Mouse (Mus musculus): ENCODE measurements around the gene Brd9. TPM values are rescaled to one million over a fixed set of nuclear protein-coding genes. Genes with fewer than 3 reads are reported as not detected.

Gene Brd9
- polyA plus RNA-seq, 1 experiment from 2014 or later, result 14.1 TPM

DNA sequence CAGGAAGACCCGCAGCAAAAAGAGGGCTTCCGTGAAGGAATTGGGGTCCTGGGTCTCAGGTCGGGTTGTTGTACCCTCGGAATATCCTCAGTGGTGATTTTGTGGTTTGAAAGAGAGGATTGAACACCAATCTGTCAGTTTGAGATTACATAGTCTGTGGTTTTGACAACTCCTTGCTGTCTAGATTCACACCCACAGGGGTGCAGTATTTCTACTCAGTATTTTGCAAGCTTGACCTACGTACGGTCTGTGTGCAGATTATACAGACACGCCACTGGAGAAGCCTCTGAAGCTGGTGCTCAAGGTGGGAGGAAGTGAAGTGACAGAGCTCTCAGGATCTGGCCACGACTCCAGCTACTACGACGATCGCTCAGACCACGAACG is 558 bp downstream of the Brd9 start:
- ATAC-seq (ENCODE audit: low read depth), result no peak
- peaks cover 16% of the 10 kb centered on the region for H3K4me1 ChIP-seq (ENCODE audit: control insufficient read depth, low read depth, low read length)
- H3K27me3 ChIP-seq (ENCODE audit: control insufficient read depth, insufficient read depth, low read depth, low read length), result no peaks in the 10 kb centered on the region
- H3K4me3 ChIP-seq (ENCODE audit: low read depth, low read length), result peak overlapping the region; percentile 86
- no peaks in the 10 kb centered on the region for H3K9me3 ChIP-seq (replicated peaks; ENCODE audit: control insufficient read depth, low read length)
- H3K9ac ChIP-seq (ENCODE audit: low read depth, low read length), result peak overlapping the region; percentile 89
- peaks cover 14% of the 10 kb centered on the region; the same call in 1 of the 2 replicates for H3K36me3 ChIP-seq (ENCODE audit: control insufficient read depth, insufficient read depth)
- WGBS (ENCODE audit: insufficient replicate concordance), result 7% methylated on average over 13 of the region's 13 CpGs
- H3K4me2 ChIP-seq (ENCODE audit: low read depth, low read length), result peak overlapping the region; percentile 92
- H3K27ac ChIP-seq (ENCODE audit: low read length), result peak overlapping the region; percentile 98

DNA sequence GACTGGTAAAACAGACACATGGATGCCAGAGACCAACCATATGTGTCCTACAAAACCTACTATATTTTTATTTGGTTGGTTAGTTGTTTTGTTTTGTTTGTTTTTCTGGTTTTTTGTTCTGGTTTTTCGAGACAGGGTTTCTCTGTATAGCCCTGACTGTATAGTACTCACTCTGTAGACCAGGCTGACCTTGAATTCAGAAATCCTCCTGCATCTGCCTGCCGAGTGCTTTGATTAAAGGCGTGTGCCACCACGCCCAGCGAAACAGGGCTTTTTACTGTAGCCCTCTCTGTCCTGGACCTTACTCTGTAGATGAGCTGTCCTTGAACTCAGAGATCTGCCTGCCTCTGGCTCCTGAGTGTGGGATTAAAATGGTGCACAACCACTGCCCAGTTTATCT is 1.5 kb downstream of the Brd9 start:
- no peak overlapping the region for H3K4me2 ChIP-seq (ENCODE audit: low read depth, low read length)
- no peaks in the 10 kb centered on the region for H3K27me3 ChIP-seq (ENCODE audit: control insufficient read depth, insufficient read depth, low read depth, low read length)
- H3K4me1 ChIP-seq (ENCODE audit: control insufficient read depth, low read depth, low read length), result peaks cover 16% of the 10 kb centered on the region
- WGBS (ENCODE audit: insufficient replicate concordance), result 83% methylated on average over 5 of the region's 5 CpGs
- H3K27ac ChIP-seq (ENCODE audit: low read length), result no peak overlapping the region
- no peaks in the 10 kb centered on the region for H3K9me3 ChIP-seq (replicated peaks; ENCODE audit: control insufficient read depth, low read length)
- no peak overlapping the region for H3K9ac ChIP-seq (ENCODE audit: low read depth, low read length)
- H3K36me3 ChIP-seq (ENCODE audit: control insufficient read depth, insufficient read depth), result peaks cover 14% of the 10 kb centered on the region; the same call in 1 of the 2 replicates
- H3K4me3 ChIP-seq (ENCODE audit: low read depth, low read length), result no peak overlapping the region
- ATAC-seq (ENCODE audit: low read depth), result no peak

DNA sequence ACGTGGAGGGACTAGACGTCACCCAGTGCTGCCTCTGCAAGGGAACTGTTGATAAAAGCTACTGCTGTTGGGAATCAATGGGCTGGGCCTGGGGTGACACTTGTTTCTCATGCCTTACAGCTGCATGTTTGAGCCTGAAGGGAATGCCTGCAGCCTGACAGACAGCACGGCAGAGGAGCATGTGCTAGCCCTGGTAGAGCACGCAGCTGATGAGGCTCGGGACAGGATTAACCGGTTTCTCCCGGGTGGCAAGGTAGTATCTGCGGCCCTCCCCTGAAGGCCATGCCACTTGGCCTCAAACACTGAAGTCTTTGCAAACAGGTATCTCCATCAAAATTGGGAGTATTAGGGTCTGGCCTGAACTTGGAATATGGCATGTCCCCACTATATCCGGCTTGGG is 7.0 kb downstream of the Brd9 start:
- Histone ChIP-seq H3K36me3 (ENCODE audit: control insufficient read depth, insufficient read depth) (peaks cover 8% of the 10 kb centered on the region; the same call in 1 of the 2 replicates), H3K9ac (ENCODE audit: low read depth, low read length) (no peak overlapping the region)
- ATAC-seq (ENCODE audit: low read depth), result no peak

DNA sequence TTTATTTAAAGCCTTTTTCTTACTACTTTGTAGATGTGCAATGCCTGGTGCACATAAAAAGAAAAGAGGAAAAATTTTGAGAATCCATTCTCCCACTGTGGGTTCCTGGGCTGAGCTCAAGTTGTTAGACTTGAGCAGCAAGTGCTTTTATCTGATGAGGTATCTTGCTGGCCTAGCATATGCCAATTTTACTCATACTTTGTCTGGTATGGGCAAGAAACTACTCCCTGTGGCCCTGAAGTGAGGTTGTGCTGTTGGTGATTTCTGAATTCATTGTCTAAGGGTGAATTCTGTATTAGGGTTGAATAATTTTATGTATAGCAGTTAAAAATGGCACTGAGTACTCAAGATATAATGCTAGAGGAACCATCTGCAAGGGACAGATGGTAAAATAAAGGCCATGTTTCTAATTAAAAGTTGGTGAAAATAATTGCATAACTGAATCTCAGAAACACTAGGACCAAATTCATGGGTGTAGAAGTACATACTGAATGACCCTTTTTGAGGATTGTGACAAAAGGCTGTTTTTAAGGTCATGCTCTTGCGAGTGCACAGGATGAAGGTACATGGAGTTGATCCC is 16.0 kb downstream of the Brd9 start:
- H3K9ac ChIP-seq (ENCODE audit: low read depth, low read length), result no peak overlapping the region
- no peak for ATAC-seq (ENCODE audit: low read depth)
- H3K4me3 ChIP-seq (ENCODE audit: low read depth, low read length), result no peak overlapping the region
- H3K36me3 ChIP-seq (ENCODE audit: control insufficient read depth, insufficient read depth), result peaks cover 11% of the 10 kb centered on the region
- no peaks in the 10 kb centered on the region for H3K4me1 ChIP-seq (ENCODE audit: control insufficient read depth, low read depth, low read length)
- H3K4me2 ChIP-seq (ENCODE audit: low read depth, low read length), result no peak overlapping the region
- 79% methylated on average over 1 of the region's 1 CpGs for WGBS (ENCODE audit: insufficient replicate concordance)
- no peaks in the 10 kb centered on the region for H3K27me3 ChIP-seq (ENCODE audit: control insufficient read depth, insufficient read depth, low read depth, low read length)
- H3K9me3 ChIP-seq (replicated peaks; ENCODE audit: control insufficient read depth, low read length), result no peaks in the 10 kb centered on the region
- H3K27ac ChIP-seq (ENCODE audit: low read length), result no peak overlapping the region

More for the DNA sequence above, 7.0 kb downstream of the Brd9 start:
- no peak overlapping the region for H3K27ac ChIP-seq (ENCODE audit: low read length)
- no peaks in the 10 kb centered on the region for H3K27me3 ChIP-seq (ENCODE audit: control insufficient read depth, insufficient read depth, low read depth, low read length)
- 80% methylated on average over 9 of the region's 9 CpGs for WGBS (ENCODE audit: insufficient replicate concordance)
- H3K4me3 ChIP-seq (ENCODE audit: low read depth, low read length), result no peak overlapping the region
- no peaks in the 10 kb centered on the region for H3K9me3 ChIP-seq (replicated peaks; ENCODE audit: control insufficient read depth, low read length)
- no peak overlapping the region for H3K4me2 ChIP-seq (ENCODE audit: low read depth, low read length)
- H3K4me1 ChIP-seq (ENCODE audit: control insufficient read depth, low read depth, low read length), result no peaks in the 10 kb centered on the region

- no peaks in the 10 kb centered on the region for H3K4me1 ChIP-seq (ENCODE audit: control insufficient read depth, low read depth, low read length)
- no peak overlapping the region for H3K27ac ChIP-seq (ENCODE audit: low read length)
- H3K4me3 ChIP-seq (ENCODE audit: low read depth, low read length), result no peak overlapping the region
- no peak for ATAC-seq (ENCODE audit: low read depth)
- H3K4me2 ChIP-seq (ENCODE audit: low read depth, low read length), result no peak overlapping the region
- H3K9ac ChIP-seq (ENCODE audit: low read depth, low read length), result no peak overlapping the region
- H3K36me3 ChIP-seq (ENCODE audit: control insufficient read depth, insufficient read depth), result peaks cover 11% of the 10 kb centered on the region
- H3K27me3 ChIP-seq (ENCODE audit: control insufficient read depth, insufficient read depth, low read depth, low read length), result no peaks in the 10 kb centered on the region
- H3K9me3 ChIP-seq (replicated peaks; ENCODE audit: control insufficient read depth, low read length), result no peaks in the 10 kb centered on the region
- WGBS (ENCODE audit: insufficient replicate concordance), result 70% methylated on average over 6 of the region's 6 CpGs
Observed at GRCm38 (mm10) chr13:73954666-73955065, 17.1 kb downstream of the Brd9 start.

DNA sequence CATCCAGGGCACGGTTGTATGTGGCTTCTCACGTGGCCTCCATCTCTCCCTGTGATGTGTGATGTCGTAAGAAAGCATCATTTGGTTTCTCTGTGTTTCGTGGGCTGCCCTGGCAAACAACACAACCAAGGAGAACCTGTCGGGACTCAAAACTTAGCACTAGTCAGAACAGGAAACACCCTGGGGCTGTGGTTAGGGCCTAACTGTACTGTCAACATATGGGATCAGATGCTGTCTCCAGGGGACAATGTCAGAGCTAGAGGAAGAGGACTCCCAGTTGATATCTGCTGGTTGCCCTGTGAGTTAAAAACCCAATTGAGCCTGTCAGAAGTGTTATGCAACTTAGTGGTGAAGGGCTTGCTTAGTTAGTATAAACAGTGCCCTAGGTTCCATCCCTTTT is 17.9 kb downstream of the Brd9 start:
- Histone ChIP-seq H3K36me3 (ENCODE audit: control insufficient read depth, insufficient read depth) (peaks cover 8% of the 10 kb centered on the region; the same call in 1 of the 2 replicates), H3K4me3 (ENCODE audit: low read depth, low read length) (no peak overlapping the region)
- ATAC-seq (ENCODE audit: low read depth), result no peak

DNA sequence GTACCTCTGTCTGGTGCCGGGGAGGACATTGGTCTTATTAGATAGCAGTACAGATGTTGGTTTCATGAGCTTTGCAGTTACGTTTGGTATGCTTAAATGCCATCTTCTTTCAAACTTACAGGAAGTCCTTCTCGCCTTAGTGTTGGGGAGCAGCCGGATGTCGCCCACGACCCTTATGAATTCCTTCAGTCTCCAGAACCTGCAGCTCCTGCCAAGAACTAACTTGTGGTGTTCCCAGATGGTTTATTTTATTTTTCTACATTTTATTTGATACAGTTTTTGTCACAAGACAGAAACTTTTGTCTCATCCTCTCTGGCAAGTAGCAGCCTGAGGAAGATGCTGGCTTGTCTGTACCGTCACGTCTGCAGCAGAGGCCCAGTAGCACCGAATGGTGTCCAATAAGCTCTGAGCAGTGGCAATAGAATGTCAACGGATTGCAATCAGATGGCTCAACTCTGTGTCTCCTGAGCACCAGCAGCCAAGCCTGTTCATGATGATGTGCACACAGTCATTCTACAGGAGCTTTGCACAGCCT is 22.6 kb downstream of the Brd9 start:
- no peak overlapping the region for H3K9ac ChIP-seq (ENCODE audit: low read depth, low read length)
- no peaks in the 10 kb centered on the region for H3K9me3 ChIP-seq (replicated peaks; ENCODE audit: control insufficient read depth, low read length)
- H3K36me3 ChIP-seq (ENCODE audit: control insufficient read depth, insufficient read depth), result peaks cover 7% of the 10 kb centered on the region; the same call in 1 of the 2 replicates
- H3K27me3 ChIP-seq (ENCODE audit: control insufficient read depth, insufficient read depth, low read depth, low read length), result no peaks in the 10 kb centered on the region
- no peak overlapping the region for H3K27ac ChIP-seq (ENCODE audit: low read length)
- 80% methylated on average over 10 of the region's 10 CpGs for WGBS (ENCODE audit: insufficient replicate concordance)
- no peak for ATAC-seq (ENCODE audit: low read depth)
- H3K4me3 ChIP-seq (ENCODE audit: low read depth, low read length), result no peak overlapping the region
- H3K4me1 ChIP-seq (ENCODE audit: control insufficient read depth, low read depth, low read length), result no peaks in the 10 kb centered on the region
- H3K4me2 ChIP-seq (ENCODE audit: low read depth, low read length), result no peak overlapping the region

More for the DNA sequence above, 17.9 kb downstream of the Brd9 start:
- Histone ChIP-seq H3K27ac (ENCODE audit: low read length) (no peak overlapping the region), H3K9ac (ENCODE audit: low read depth, low read length) (no peak overlapping the region), H3K27me3 (ENCODE audit: control insufficient read depth, insufficient read depth, low read depth, low read length) (no peaks in the 10 kb centered on the region), H3K9me3 (replicated peaks; ENCODE audit: control insufficient read depth, low read length) (no peaks in the 10 kb centered on the region), H3K4me1 (ENCODE audit: control insufficient read depth, low read depth, low read length) (no peaks in the 10 kb centered on the region), H3K4me2 (ENCODE audit: low read depth, low read length) (no peak overlapping the region)
- WGBS (ENCODE audit: insufficient replicate concordance), result 46% methylated on average over 5 of the region's 5 CpGs

DNA sequence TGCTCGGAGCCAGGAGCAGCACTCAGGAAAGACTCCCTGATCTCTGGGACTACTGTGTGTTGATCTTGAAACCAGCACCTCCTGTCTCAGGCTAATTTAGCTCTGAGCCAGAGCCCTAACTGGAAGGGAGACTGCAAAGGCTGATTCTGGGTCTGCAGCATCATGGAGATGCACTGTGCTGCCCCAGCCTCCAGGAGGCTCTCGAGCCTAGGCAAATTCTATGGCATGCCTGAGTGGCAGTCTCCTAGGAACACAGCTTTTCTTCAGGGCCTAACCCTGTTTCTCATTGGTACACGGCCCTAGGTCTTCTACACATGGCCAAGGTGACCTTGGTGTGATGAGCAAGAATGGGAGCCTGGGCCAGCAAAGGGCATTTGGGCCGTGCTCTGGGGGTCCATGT is 23.6 kb downstream of the Brd9 start:
- no peak for ATAC-seq (ENCODE audit: low read depth)
- H3K4me1 ChIP-seq (ENCODE audit: control insufficient read depth, low read depth, low read length), result no peaks in the 10 kb centered on the region
- WGBS (ENCODE audit: insufficient replicate concordance), result 72% methylated on average over 4 of the region's 4 CpGs

DNA sequence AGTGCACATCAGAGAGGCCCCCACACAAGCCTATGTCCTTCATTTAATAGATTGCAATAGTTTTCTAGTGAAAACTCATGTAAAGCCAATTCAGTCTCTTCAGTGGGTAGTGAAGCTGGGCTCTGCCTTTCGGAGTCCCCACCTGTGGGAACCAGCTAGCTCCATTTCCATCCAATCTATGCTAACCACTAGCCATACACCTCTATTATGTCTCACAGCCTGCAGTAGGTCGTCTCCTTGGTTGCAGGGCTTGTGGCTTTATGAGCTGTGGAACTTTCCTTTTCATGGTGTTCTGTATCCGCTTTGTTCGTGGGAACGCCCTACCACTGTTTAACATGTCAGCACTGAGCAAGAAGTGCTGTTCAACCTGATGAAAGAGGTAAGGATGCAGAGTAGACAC is 25.9 kb downstream of the Brd9 start, which contains the start of gene Zdhhc11:
TSS of gene Zdhhc11 (plus strand) at position 301 of the 400 bp plus-strand sequence.
- WGBS (ENCODE audit: insufficient replicate concordance), result 68% methylated on average over 5 of the region's 5 CpGs

More for the DNA sequence above, 23.6 kb downstream of the Brd9 start:
- no peaks in the 10 kb centered on the region for H3K27me3 ChIP-seq (ENCODE audit: control insufficient read depth, insufficient read depth, low read depth, low read length)
- H3K9me3 ChIP-seq (replicated peaks; ENCODE audit: control insufficient read depth, low read length), result no peaks in the 10 kb centered on the region
- H3K9ac ChIP-seq (ENCODE audit: low read depth, low read length), result no peak overlapping the region
- H3K27ac ChIP-seq (ENCODE audit: low read length), result no peak overlapping the region
- no peak overlapping the region for H3K4me3 ChIP-seq (ENCODE audit: low read depth, low read length)
- H3K36me3 ChIP-seq (ENCODE audit: control insufficient read depth, insufficient read depth), result peaks cover 2% of the 10 kb centered on the region; the same call in 1 of the 2 replicates
- no peak overlapping the region for H3K4me2 ChIP-seq (ENCODE audit: low read depth, low read length)

More for the DNA sequence above, 25.9 kb downstream of the Brd9 start, which contains the start of gene Zdhhc11:
- Histone ChIP-seq H3K4me3 (ENCODE audit: low read depth, low read length) (no peak within 1 kb of the TSS), H3K27ac (ENCODE audit: low read length) (no peak within 1 kb of the TSS), H3K27me3 (ENCODE audit: control insufficient read depth, insufficient read depth, low read depth, low read length) (no peaks in the 10 kb centered on the region), H3K36me3 (ENCODE audit: control insufficient read depth, insufficient read depth) (no peaks in the 10 kb centered on the region; the same call in 1 of the 2 replicates), H3K4me2 (ENCODE audit: low read depth, low read length) (no peak within 1 kb of the TSS), H3K9ac (ENCODE audit: low read depth, low read length) (no peak within 1 kb of the TSS), H3K9me3 (replicated peaks; ENCODE audit: control insufficient read depth, low read length) (no peaks in the 10 kb centered on the region), H3K4me1 (ENCODE audit: control insufficient read depth, low read depth, low read length) (no peaks in the 10 kb centered on the region)
- ATAC-seq (ENCODE audit: low read depth), result no peak
